Mouse (Mus musculus): ENCODE data around the gene Nt5c1b.
A peak's percentile ranks its signal among the peaks of the same experiment; 100 is the strongest.

The Nt5c1b gene

DNA sequence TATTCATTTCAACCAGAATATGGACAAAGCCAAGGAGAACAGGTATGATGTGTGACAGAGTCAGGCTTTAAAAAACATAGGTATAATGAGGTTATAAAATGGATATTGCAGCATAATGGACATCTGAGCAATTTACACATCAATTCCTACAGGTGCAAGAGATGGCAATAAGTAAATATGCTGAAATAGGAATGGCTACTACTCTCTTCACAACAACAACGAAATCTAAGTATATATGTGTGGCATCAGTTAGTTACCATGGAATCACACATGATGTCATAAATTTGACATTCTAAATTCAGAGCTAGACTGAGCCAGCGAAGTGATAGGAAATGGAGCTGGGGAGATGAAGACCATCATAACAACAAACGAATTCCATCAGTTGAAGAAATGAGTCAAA is at the start of gene Nt5c1b:
Gene Nt5c1b, plus strand, starts transcription at position 301 of the 400 bp plus-strand sequence.
- ATAC-seq (ENCODE audit: insufficient number of reproducible peaks, low FRiP score, low TSS enrichment), result no peak

DNA sequence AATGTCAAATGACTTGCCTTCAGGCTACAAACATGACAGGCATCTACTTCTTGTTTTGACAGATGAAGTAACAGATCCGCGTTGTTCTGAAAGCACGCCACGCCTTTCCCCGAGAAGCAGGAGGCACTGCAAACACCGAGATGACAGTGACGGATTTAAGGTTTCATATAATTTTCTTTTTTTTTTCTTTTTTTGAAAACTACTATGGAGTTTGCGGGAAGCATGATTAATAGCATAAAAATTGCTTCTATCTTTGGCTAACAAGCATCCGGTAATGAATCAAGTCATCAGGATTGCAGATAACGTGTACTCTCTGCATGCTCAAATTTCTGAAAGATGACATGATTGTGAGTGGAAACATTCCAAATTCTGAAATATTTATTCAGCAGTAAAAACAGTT is 42.1 kb upstream of the Nt5c1b start:
- ATAC-seq (ENCODE audit: insufficient number of reproducible peaks, low FRiP score, low TSS enrichment), result no peak

DNA sequence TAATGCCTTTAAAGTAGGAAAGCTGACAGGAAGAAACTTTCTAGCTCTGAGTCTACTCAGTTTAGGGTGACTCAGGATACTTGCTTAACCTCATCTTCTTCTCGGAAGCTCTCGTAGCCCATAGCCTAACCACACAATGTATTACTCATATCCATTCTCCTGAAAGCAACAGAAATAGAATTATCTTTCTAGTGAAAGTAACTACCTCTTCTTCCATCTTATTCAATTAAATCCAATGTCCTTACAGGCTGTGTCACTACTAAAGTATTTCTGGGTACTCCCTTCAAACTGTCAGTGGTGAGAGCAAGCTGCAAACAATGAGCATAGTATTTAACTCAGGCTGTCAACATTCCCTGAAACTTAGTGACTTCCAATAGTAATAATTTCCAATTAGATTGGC is 40.3 kb upstream of the Nt5c1b start:
- no peak for ATAC-seq (ENCODE audit: insufficient number of reproducible peaks, low FRiP score, low TSS enrichment)

DNA sequence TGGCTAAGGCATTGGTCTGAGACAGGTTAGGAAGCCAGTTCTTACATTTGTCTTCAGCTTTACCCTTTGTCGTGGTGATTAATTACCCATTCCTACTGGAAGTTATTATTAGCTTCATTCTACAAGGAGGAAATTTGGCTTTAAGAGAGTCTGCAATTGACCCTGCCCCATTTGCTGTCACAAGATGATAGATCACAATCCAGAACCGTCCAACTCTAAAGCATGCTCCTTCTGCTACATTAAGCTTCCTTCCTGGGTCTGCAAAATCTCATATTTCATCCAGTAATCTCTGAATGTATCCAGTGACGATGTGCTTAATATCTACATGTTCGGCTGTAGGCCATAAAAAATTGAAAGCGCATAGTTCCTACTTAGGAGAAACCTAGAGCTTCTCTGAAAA is 29.2 kb upstream of the Nt5c1b start:
- ATAC-seq (ENCODE audit: insufficient number of reproducible peaks, low FRiP score, low TSS enrichment), result no peak

DNA sequence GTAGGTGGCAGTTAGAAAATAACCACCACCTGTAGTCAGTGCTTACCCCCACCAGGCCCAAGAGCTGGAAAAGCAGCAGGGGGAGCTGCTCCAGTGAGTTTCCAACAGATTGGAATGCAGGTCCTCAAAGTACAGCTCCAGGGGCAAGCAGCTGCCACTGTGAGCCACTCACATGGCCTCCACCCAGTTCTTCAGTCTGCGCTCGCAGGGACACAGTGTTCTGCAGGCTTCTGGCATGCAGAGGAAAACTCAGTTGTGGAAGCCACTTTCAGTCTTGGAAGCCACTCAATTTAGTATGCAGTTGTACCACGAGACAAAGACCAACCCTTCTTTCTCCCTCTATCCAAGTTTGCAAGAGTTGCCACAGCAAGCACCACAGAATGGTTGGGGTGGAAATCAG is 19.1 kb upstream of the Nt5c1b start:
- no peak for ATAC-seq (ENCODE audit: insufficient number of reproducible peaks, low FRiP score, low TSS enrichment)

DNA sequence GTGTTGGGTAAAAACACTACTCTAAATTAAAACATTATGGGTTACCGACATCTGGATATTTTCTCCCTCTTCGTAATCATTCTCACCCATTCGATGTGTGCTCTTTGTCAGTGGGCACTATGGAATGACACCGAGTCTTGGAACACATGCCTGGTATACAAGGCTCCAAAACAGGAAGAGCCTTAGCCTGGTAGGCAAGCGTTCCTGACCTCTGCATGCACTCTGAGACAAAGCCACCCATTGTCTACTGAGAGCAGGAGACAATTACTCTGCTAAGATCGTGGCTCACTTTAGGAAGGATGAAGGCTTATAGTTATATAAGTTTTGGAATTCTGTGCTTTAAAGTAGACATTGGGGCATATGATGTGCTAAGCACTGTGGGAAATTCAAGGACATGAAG is 12.0 kb upstream of the Nt5c1b start:
- ATAC-seq (ENCODE audit: insufficient number of reproducible peaks, low FRiP score, low TSS enrichment), result no peak

- peak; percentile 99 for ATAC-seq (ENCODE audit: insufficient number of reproducible peaks, low FRiP score, low TSS enrichment)
These were observed 21.1 kb downstream of the Nt5c1b start, which contains the start of gene Rdh14 for GRCm38 (mm10) chr12:10390671-10391441. Gene Rdh14 (plus strand): TSS chr12:10390772.

DNA sequence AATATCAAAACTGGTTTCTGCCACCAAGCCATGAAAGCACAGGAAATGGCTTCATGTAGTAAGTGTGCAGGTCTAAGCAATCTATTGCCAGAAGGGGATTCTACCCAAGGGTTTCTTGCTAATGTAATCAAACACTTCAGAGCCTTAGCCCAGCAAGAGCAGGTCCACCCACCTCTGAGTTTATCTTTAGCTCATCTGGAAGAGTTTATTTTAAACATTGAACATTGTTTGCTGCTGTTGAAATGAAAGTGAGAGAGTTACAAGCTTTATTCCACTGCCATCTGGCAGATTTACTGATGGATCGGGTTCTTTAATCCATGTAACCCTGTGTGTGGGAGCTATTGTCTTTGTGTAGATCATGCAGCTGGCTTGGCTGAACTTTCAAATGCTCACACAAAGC is 31.0 kb downstream of the Nt5c1b start:
- ATAC-seq (ENCODE audit: insufficient number of reproducible peaks, low FRiP score, low TSS enrichment), result no peak

GRCm38 (mm10) chr12:10402421-10403115 is 32.8 kb downstream of the Nt5c1b start:
- no peak for ATAC-seq (ENCODE audit: insufficient number of reproducible peaks, low FRiP score, low TSS enrichment)

- ATAC-seq (ENCODE audit: insufficient number of reproducible peaks, low FRiP score, low TSS enrichment), result no peak
These were observed 40.9 kb downstream of the Nt5c1b start for GRCm38 (mm10) chr12:10410511-10411179.

GRCm38 (mm10) chr12:10411453-10411852 is 41.7 kb downstream of the Nt5c1b start:
- ATAC-seq (ENCODE audit: insufficient number of reproducible peaks, low FRiP score, low TSS enrichment), result no peak

DNA sequence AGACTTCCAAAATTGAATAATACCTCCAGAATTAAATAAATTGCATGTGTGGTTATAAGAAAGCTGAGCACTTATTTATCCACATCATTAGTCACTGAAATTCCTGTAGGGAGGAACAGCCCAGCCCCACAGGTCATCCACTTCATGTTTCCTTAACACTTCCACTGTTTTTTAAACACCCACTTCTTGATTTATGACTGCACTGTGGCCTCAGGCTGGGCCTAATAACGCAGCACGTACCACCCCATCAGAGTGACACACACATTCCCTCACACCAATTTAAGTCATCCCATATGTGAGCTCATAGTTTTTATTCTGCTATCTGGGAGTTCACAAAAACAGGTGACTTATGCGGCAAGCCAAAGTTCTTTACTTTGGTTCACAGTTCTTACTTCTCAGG is 52.6 kb downstream of the Nt5c1b start:
- no peak for ATAC-seq (ENCODE audit: insufficient number of reproducible peaks, low FRiP score, low TSS enrichment)

DNA sequence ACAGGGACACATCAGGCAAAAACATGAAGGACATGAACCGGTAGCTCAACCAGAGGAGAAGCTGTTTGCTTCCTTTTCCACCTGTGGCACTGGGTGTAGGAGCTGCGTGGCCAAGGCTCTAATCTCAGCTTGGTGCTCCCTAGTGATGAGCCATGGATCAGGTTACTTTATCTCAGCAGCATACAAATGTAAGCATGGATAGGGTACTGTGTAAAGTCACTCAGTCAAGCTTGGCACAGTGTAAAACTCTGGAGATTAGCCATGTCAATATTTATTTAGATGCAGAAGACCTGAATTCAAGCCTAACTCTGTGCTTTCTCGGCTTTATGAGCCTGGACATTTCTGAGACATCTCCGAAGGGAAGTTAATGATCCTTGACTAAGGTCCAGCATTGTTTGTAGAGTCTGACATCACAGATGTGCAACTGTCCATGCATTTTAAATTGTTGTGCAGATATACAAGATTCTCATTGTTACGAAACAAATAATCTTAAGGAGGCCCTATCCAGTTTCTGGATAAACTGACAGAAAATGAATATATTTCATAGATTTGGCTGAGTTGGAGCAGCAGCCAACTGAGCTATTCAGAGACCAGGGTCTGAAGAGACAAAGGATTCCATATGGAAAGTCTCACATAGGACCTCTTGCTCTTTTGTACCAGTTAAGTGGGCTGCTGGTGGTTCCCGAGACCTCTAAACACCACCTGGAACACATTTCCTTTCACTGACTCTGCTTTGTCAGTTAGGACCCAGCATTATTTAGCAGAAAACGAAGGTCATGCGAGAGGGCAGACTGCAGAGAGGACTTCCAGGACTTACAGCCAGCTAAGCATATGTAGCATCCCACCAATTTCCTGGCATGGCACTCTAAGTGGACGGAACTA is 56.5 kb downstream of the Nt5c1b start:
- no peak for ATAC-seq (ENCODE audit: insufficient number of reproducible peaks, low FRiP score, low TSS enrichment)

DNA sequence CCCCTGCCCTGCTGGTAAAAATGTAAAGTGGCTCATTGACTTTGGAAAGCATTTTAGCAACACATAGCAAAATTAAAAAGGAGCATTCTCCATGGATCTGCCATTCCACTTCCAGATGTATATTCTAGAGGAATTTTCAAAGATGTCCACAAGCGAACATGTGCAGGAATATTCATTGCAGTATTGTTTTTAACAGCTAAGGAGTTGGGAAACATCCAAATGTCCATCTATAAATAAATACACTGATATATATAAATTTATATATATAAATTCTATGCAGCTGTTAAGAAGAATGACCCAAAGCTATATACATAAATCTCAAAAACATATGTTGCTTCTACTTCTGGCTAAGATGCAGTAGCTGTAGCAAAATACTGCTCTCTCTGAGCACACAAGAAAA is 61.2 kb downstream of the Nt5c1b start:
- no peak for ATAC-seq (ENCODE audit: insufficient number of reproducible peaks, low FRiP score, low TSS enrichment)

GRCm38 (mm10) chr12:10438054-10439001 is 68.6 kb downstream of the Nt5c1b start:
- ATAC-seq (ENCODE audit: insufficient number of reproducible peaks, low FRiP score, low TSS enrichment), result peak; percentile 65

Measured in cerebellum, adult (tissue).